Mouse (Mus musculus): ENCODE data around the gene Emc10. TPM values are rescaled to one million over a fixed set of nuclear protein-coding genes. Genes with fewer than 3 reads are reported as not detected.

Gene Emc10
- polyA plus RNA-seq, 1 experiment from 2014 or later, result 133 TPM

- Histone ChIP-seq H3K27me3 (ENCODE audit: insufficient read depth, low read length) (no peaks in the 10 kb centered on the region), H3K9ac (no peak overlapping the region), H3K36me3 (ENCODE audit: insufficient read depth) (peaks cover 85% of the 10 kb centered on the region), H3K4me1 (ENCODE audit: insufficient read depth) (no peaks in the 10 kb centered on the region), H3K4me3 (ENCODE audit: low read depth, low read length) (no peak overlapping the region), H3K9me3 (ENCODE audit: low read depth, low read length) (no peaks in the 10 kb centered on the region), H3K4me2 (no peak overlapping the region), H3K27ac (ENCODE audit: low read depth) (no peak overlapping the region)
- ATAC-seq (ENCODE audit: insufficient read depth), result no peak
- 92% methylated on average over 27 of the region's 27 CpGs for WGBS
- DNase-seq, result no peak
- TF ChIP-seq CTCF (IDR thresholded peaks at IDR 0.05; ENCODE audit: low read depth), result no peak
Observed at GRCm38 (mm10) chr7:44535657-44536589, 39.6 kb upstream of the Emc10 start.

GRCm38 (mm10) chr7:44534656-44535441, 38.5 kb upstream of the Emc10 start:
- peak; percentile 49 for TF ChIP-seq CTCF (IDR thresholded peaks at IDR 0.05; ENCODE audit: low read depth)
- ATAC-seq (ENCODE audit: insufficient read depth), result no peak

GRCm38 (mm10) chr7:44534242-44534641, 37.9 kb upstream of the Emc10 start:
- 88% methylated on average over 13 of the region's 13 CpGs for WGBS

More at GRCm38 (mm10) chr7:44534656-44535441, 38.5 kb upstream of the Emc10 start:
- no peak overlapping the region for H3K4me2 ChIP-seq
- WGBS, result 80% methylated on average over 19 of the region's 19 CpGs
- H3K4me1 ChIP-seq (ENCODE audit: insufficient read depth), result no peaks in the 10 kb centered on the region
- H3K27me3 ChIP-seq (ENCODE audit: insufficient read depth, low read length), result no peaks in the 10 kb centered on the region
- H3K27ac ChIP-seq (ENCODE audit: low read depth), result no peak overlapping the region
- H3K9ac ChIP-seq, result no peak overlapping the region
- no peaks in the 10 kb centered on the region for H3K9me3 ChIP-seq (ENCODE audit: low read depth, low read length)
- DNase-seq, result no peak
- no peak overlapping the region for H3K4me3 ChIP-seq (ENCODE audit: low read depth, low read length)
- peaks cover 74% of the 10 kb centered on the region for H3K36me3 ChIP-seq (ENCODE audit: insufficient read depth)

GRCm38 (mm10) chr7:44533746-44534045, 37.4 kb upstream of the Emc10 start:
- no peaks in the 10 kb centered on the region for H3K4me1 ChIP-seq (ENCODE audit: insufficient read depth)
- no peak overlapping the region for H3K27ac ChIP-seq (ENCODE audit: low read depth)
- no peak for ATAC-seq (ENCODE audit: insufficient read depth)
- WGBS, result 84% methylated on average over 12 of the region's 12 CpGs
- TF ChIP-seq CTCF (IDR thresholded peaks at IDR 0.05; ENCODE audit: low read depth), result no peak
- H3K4me3 ChIP-seq (ENCODE audit: low read depth, low read length), result no peak overlapping the region
- DNase-seq, result no peak
- H3K27me3 ChIP-seq (ENCODE audit: insufficient read depth, low read length), result 0 out of 2 replicates have a peak, but pooled peaks cover 2% of the 10 kb centered on the region
- H3K36me3 ChIP-seq (ENCODE audit: insufficient read depth), result peaks cover 63% of the 10 kb centered on the region
- H3K4me2 ChIP-seq, result no peak overlapping the region
- H3K9me3 ChIP-seq (ENCODE audit: low read depth, low read length), result no peaks in the 10 kb centered on the region
- no peak overlapping the region for H3K9ac ChIP-seq

More at GRCm38 (mm10) chr7:44534242-44534641, 37.9 kb upstream of the Emc10 start:
- no peak for ATAC-seq (ENCODE audit: insufficient read depth)
- Histone ChIP-seq H3K36me3 (ENCODE audit: insufficient read depth) (peaks cover 68% of the 10 kb centered on the region), H3K4me2 (no peak overlapping the region), H3K9me3 (ENCODE audit: low read depth, low read length) (no peaks in the 10 kb centered on the region), H3K27ac (ENCODE audit: low read depth) (no peak overlapping the region), H3K27me3 (ENCODE audit: insufficient read depth, low read length) (no peaks in the 10 kb centered on the region), H3K4me3 (ENCODE audit: low read depth, low read length) (no peak overlapping the region), H3K4me1 (ENCODE audit: insufficient read depth) (no peaks in the 10 kb centered on the region), H3K9ac (no peak overlapping the region)
- no peak for TF ChIP-seq CTCF (IDR thresholded peaks at IDR 0.05; ENCODE audit: low read depth)
- DNase-seq, result no peak

GRCm38 (mm10) chr7:44532918-44533745, 36.8 kb upstream of the Emc10 start:
- WGBS, result 84% methylated on average over 29 of the region's 29 CpGs
- Histone ChIP-seq H3K9me3 (ENCODE audit: low read depth, low read length) (no peaks in the 10 kb centered on the region), H3K4me2 (no peak overlapping the region), H3K27ac (ENCODE audit: low read depth) (no peak overlapping the region), H3K27me3 (ENCODE audit: insufficient read depth, low read length) (0 out of 2 replicates have a peak, but pooled peaks cover 4% of the 10 kb centered on the region), H3K4me1 (ENCODE audit: insufficient read depth) (no peaks in the 10 kb centered on the region), H3K36me3 (ENCODE audit: insufficient read depth) (peaks cover 57% of the 10 kb centered on the region), H3K4me3 (ENCODE audit: low read depth, low read length) (no peak overlapping the region), H3K9ac (no peak overlapping the region)
- TF ChIP-seq CTCF (IDR thresholded peaks at IDR 0.05; ENCODE audit: low read depth), result no peak
- DNase-seq (no peak), ATAC-seq (ENCODE audit: insufficient read depth) (no peak)

- Histone ChIP-seq H3K9me3 (ENCODE audit: low read depth, low read length) (no peaks in the 10 kb centered on the region), H3K27ac (ENCODE audit: low read depth) (no peak within 1 kb of the TSS), H3K9ac (no peak within 1 kb of the TSS), H3K4me1 (ENCODE audit: insufficient read depth) (no peaks in the 10 kb centered on the region), H3K36me3 (ENCODE audit: insufficient read depth) (peaks cover 47% of the 10 kb centered on the region), H3K4me3 (ENCODE audit: low read depth, low read length) (no peak within 1 kb of the TSS), H3K4me2 (no peak within 1 kb of the TSS), H3K27me3 (ENCODE audit: insufficient read depth, low read length) (peaks cover 7% of the 10 kb centered on the region; the same call in 1 of the 2 replicates)
- ATAC-seq (ENCODE audit: insufficient read depth) (no peak), DNase-seq (no peak)
- no peak for TF ChIP-seq CTCF (IDR thresholded peaks at IDR 0.05; ENCODE audit: low read depth)
- WGBS, result 87% methylated on average over 4 of the region's 4 CpGs
Observed at GRCm38 (mm10) chr7:44531946-44532732, 35.8 kb upstream of the Emc10 start, which contains the start of gene Spib. Gene Spib (minus strand): TSS chr7:44532071.
